Mouse (Mus musculus): ENCODE measurements around the gene Crtc3.

The Crtc3 gene

GRCm38 (mm10) chr7:80556166-80556565 lies 132.5 kb downstream of the Crtc3 start:
- CTCF ChIA-PET, result no interaction called here

GRCm38 (mm10) chr7:80555146-80555545 lies 133.5 kb downstream of the Crtc3 start:
- CTCF ChIA-PET, result interaction anchor here (0.6 kb wide), 2 partner anchors 15 to 502 kb away, joined by 4 to 21 read pairs; no protein-coding TSS in a partner anchor

GRCm38 (mm10) chr7:80554180-80555021 lies 134.3 kb downstream of the Crtc3 start:
- CTCF ChIA-PET, result interaction anchor here (0.6 to 0.7 kb wide), 2 partner anchors 10 to 677 kb away, joined by 3 read pairs; no protein-coding TSS in a partner anchor

GRCm38 (mm10) chr7:80548513-80549260 lies 140.0 kb downstream of the Crtc3 start:
- CTCF ChIA-PET, result interaction anchor here (0.6 kb wide), 1 partner anchor 17 kb away, joined by 4 read pairs; no protein-coding TSS in a partner anchor

GRCm38 (mm10) chr7:80542139-80542831 lies 146.4 kb downstream of the Crtc3 start:
- CTCF ChIA-PET, result interaction anchor here (1.3 kb wide), 1 partner anchor 8 kb away, joined by 6 read pairs; the partner anchor contains the start of gene Blm

GRCm38 (mm10) chr7:80539581-80539980 lies 149.1 kb downstream of the Crtc3 start:
- CTCF ChIA-PET, result no interaction called here

Measured in spleen, embryonic (tissue).